Mouse (Mus musculus): ENCODE measurements around the gene Mad2l1. TPM values are rescaled to one million over a fixed set of nuclear protein-coding genes. Genes with fewer than 3 reads are reported as not detected.

The Mad2l1 gene
- 44.3 and 52.3 TPM in 2 replicates for polyA plus RNA-seq (2012; rRNA removed)

DNA sequence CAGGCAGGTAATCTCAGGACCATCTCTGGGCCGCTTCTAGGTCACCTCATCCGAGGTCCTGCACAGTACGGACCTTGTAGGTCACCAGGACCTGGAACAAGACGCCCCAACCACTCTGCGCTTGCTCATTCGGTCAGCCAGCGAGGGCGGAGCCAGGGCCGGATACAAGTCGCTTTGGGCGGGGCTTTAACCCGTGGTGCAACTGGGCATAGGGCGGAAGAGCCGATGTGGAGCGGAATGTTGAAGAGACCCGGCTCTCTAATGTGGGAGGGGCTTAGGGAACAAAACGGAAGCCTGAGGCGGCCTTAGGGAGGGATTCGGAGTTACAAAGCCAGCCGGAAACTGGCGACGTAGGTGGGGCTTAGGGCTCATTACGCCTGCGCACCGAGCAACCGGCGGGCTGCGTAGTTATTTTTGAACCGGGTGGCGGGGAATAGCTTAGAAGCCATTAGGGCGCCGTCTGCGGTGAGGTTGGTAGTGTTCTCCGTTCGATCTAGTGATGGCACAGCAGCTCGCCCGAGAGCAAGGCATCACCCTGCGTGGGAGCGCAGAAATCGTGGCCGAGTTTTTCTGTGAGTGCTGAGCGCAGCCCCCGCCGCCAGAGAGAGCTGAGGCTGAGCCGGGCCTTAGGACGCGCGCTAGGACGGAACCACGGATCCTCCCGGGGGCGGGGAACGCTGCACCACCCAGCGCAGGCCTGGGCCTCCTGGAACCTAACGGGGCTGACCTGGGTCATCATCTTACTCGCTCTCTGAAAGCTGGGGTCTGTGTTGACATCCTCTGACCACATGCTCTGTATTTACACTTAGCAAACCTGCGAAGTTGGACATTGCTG, at the start of gene Mad2l1:
Mad2l1 (plus strand) TSS at position 363 of the 835 bp plus-strand sequence.
- peak; percentile 98 for DNase-seq
- TF ChIP-seq POLR2A (IDR thresholded peaks at IDR 0.05; ENCODE audit: control insufficient read depth, extremely low read depth, insufficient read depth, low read length, poor library complexity) (no peak), CTCF (IDR thresholded peaks at IDR 0.05; ENCODE audit: borderline replicate concordance, control insufficient read depth, extremely low read depth, insufficient read depth, low read length, poor library complexity) (no peak)
- no peaks in the 10 kb centered on the region for H3K27me3 ChIP-seq (ENCODE audit: control insufficient read depth, insufficient read depth, low read length)
- H3K4me3 ChIP-seq (ENCODE audit: control insufficient read depth, insufficient read depth, low read length) = peak within 1 kb of the TSS; percentile 78
- peaks cover 13% of the 10 kb centered on the region; the same call in 1 of the 2 replicates for H3K36me3 ChIP-seq (ENCODE audit: control insufficient read depth, insufficient read depth, low read length)
- WGBS = under 1% methylated on average over 57 of the region's 57 CpGs
- no peaks in the 10 kb centered on the region for H3K4me1 ChIP-seq (replicated peaks; ENCODE audit: control insufficient read depth, insufficient read depth, low read length)
- H3K27ac ChIP-seq (ENCODE audit: control insufficient read depth, insufficient read depth, low read length) = peak within 1 kb of the TSS; percentile 86

DNA sequence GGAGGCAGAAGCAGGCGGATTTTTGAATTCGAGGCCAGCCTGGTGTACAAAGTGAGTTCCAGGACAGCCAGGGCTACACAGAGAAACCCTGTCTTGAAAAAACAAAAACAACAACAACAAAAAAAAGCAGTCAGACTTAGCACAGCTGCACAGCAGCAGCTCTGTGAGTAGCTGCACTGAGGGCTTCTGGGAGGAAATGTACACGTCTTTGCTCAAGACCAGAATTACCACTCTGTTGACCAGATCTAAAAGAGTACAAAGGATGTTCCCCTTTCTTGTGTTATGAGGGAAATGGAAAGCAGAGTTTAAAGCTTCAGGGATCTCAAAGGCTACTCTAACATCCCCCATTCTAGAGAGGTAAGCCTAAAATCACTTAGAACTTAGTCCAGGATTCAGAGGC, 41.5 kb upstream of the Mad2l1 start:
- no peaks in the 10 kb centered on the region for H3K36me3 ChIP-seq (ENCODE audit: control insufficient read depth, insufficient read depth, low read length)
- DNase-seq = no peak
- no peak overlapping the region for H3K27ac ChIP-seq (ENCODE audit: control insufficient read depth, insufficient read depth, low read length)
- 50% methylated on average over 3 of the region's 3 CpGs for WGBS
- TF ChIP-seq CTCF (IDR thresholded peaks at IDR 0.05; ENCODE audit: borderline replicate concordance, control insufficient read depth, extremely low read depth, insufficient read depth, low read length, poor library complexity) (no peak), POLR2A (IDR thresholded peaks at IDR 0.05; ENCODE audit: control insufficient read depth, extremely low read depth, insufficient read depth, low read length, poor library complexity) (no peak)
- H3K4me1 ChIP-seq (replicated peaks; ENCODE audit: control insufficient read depth, insufficient read depth, low read length) = no peaks in the 10 kb centered on the region
- no peak overlapping the region for H3K4me3 ChIP-seq (ENCODE audit: control insufficient read depth, insufficient read depth, low read length)
- no peaks in the 10 kb centered on the region for H3K27me3 ChIP-seq (ENCODE audit: control insufficient read depth, insufficient read depth, low read length)

DNA sequence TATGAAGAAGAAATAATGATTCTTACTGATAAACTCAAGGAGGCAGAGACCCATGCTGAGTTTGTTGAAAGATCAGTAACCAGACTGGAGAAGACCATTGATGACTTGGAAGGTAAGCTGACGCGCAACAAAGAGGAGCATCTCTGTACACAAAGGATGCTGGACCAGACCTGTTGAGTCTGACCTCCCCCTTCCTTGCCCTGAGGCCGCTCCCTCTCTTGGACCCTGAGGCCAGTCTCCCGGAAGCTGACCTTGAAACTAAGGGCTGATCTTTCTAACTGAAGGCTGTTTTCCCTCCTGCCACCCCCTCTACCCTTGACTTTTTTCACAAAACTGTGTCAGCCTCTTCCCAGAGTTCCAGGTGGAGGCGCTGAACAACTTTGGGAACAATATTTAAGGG, 18.8 kb upstream of the Mad2l1 start:
- no peak overlapping the region for H3K4me3 ChIP-seq (ENCODE audit: control insufficient read depth, insufficient read depth, low read length)
- no peaks in the 10 kb centered on the region for H3K27me3 ChIP-seq (ENCODE audit: control insufficient read depth, insufficient read depth, low read length)
- H3K36me3 ChIP-seq (ENCODE audit: control insufficient read depth, insufficient read depth, low read length) = no peaks in the 10 kb centered on the region
- 97% methylated on average over 5 of the region's 5 CpGs for WGBS
- TF ChIP-seq CTCF (IDR thresholded peaks at IDR 0.05; ENCODE audit: borderline replicate concordance, control insufficient read depth, extremely low read depth, insufficient read depth, low read length, poor library complexity) = no peak
- no peak for TF ChIP-seq POLR2A (IDR thresholded peaks at IDR 0.05; ENCODE audit: control insufficient read depth, extremely low read depth, insufficient read depth, low read length, poor library complexity)
- no peaks in the 10 kb centered on the region for H3K4me1 ChIP-seq (replicated peaks; ENCODE audit: control insufficient read depth, insufficient read depth, low read length)
- no peak for DNase-seq
- no peak overlapping the region for H3K27ac ChIP-seq (ENCODE audit: control insufficient read depth, insufficient read depth, low read length)

- TF ChIP-seq POLR2A (IDR thresholded peaks at IDR 0.05; ENCODE audit: control insufficient read depth, extremely low read depth, insufficient read depth, low read length, poor library complexity) (no peak), CTCF (IDR thresholded peaks at IDR 0.05; ENCODE audit: borderline replicate concordance, control insufficient read depth, extremely low read depth, insufficient read depth, low read length, poor library complexity) (no peak)
- H3K27me3 ChIP-seq (ENCODE audit: control insufficient read depth, insufficient read depth, low read length) = no peaks in the 10 kb centered on the region
- H3K4me3 ChIP-seq (ENCODE audit: control insufficient read depth, insufficient read depth, low read length) = no peak overlapping the region
- no peaks in the 10 kb centered on the region for H3K36me3 ChIP-seq (ENCODE audit: control insufficient read depth, insufficient read depth, low read length)
- no peak overlapping the region for H3K27ac ChIP-seq (ENCODE audit: control insufficient read depth, insufficient read depth, low read length)
- DNase-seq = no peak
- 98% methylated on average over 10 of the region's 10 CpGs for WGBS
- H3K4me1 ChIP-seq (replicated peaks; ENCODE audit: control insufficient read depth, insufficient read depth, low read length) = no peaks in the 10 kb centered on the region
Measured at GRCm38 (mm10) chr6:66528386-66528785, 6.8 kb upstream of the Mad2l1 start.

GRCm38 (mm10) chr6:66533241-66533640, 1.9 kb upstream of the Mad2l1 start:
- Histone ChIP-seq H3K36me3 (ENCODE audit: control insufficient read depth, insufficient read depth, low read length) (no peaks in the 10 kb centered on the region), H3K27ac (ENCODE audit: control insufficient read depth, insufficient read depth, low read length) (no peak overlapping the region), H3K4me3 (ENCODE audit: control insufficient read depth, insufficient read depth, low read length) (no peak overlapping the region), H3K27me3 (ENCODE audit: control insufficient read depth, insufficient read depth, low read length) (no peaks in the 10 kb centered on the region), H3K4me1 (replicated peaks; ENCODE audit: control insufficient read depth, insufficient read depth, low read length) (no peaks in the 10 kb centered on the region)
- WGBS = 28% methylated on average over 3 of the region's 3 CpGs
- DNase-seq = peak; percentile 44
- TF ChIP-seq POLR2A (IDR thresholded peaks at IDR 0.05; ENCODE audit: control insufficient read depth, extremely low read depth, insufficient read depth, low read length, poor library complexity) = no peak

GRCm38 (mm10) chr6:66534366-66534941, 736 bp upstream of the Mad2l1 start:
- DNase-seq = no peak
- peak overlapping the region; percentile 78 for H3K4me3 ChIP-seq (ENCODE audit: control insufficient read depth, insufficient read depth, low read length)
- H3K27ac ChIP-seq (ENCODE audit: control insufficient read depth, insufficient read depth, low read length) = peak overlapping the region; percentile 86
- 55% methylated on average over 5 of the region's 5 CpGs for WGBS
- no peaks in the 10 kb centered on the region for H3K4me1 ChIP-seq (replicated peaks; ENCODE audit: control insufficient read depth, insufficient read depth, low read length)
- no peaks in the 10 kb centered on the region for H3K27me3 ChIP-seq (ENCODE audit: control insufficient read depth, insufficient read depth, low read length)
- peaks cover 5% of the 10 kb centered on the region; the same call in 1 of the 2 replicates for H3K36me3 ChIP-seq (ENCODE audit: control insufficient read depth, insufficient read depth, low read length)
- no peak for TF ChIP-seq POLR2A (IDR thresholded peaks at IDR 0.05; ENCODE audit: control insufficient read depth, extremely low read depth, insufficient read depth, low read length, poor library complexity)
- no peak for TF ChIP-seq CTCF (IDR thresholded peaks at IDR 0.05; ENCODE audit: borderline replicate concordance, control insufficient read depth, extremely low read depth, insufficient read depth, low read length, poor library complexity)
